In genomic region chr3:40949903-40950600, GRCm38 (mm10) we compare ENCODE assay signal across 8 mouse cellular contexts. TPM values are rescaled to one million over a fixed set of nuclear protein-coding genes. Genes with fewer than 3 reads are reported as not detected.
A peak's percentile ranks its signal among the peaks of the same experiment; 100 is the strongest.
DNase-seq lines count a peak whose midpoint lies in the region; ATAC-seq and TF ChIP-seq lines count a peak whose summit lies in the region.

No protein-coding gene starts in this region.

- peaks cover 26% of the 10 kb centered on the region for H3K27me3 ChIP-seq in forebrain, embryonic 13.5 days
- peaks cover 29% of the 10 kb centered on the region for H3K27me3 ChIP-seq in hindbrain, embryonic 13.5 days
- peaks cover 14% of the 10 kb centered on the region; the same call in 1 of the 2 replicates for H3K27me3 ChIP-seq in limb, embryonic 15.5 days
- no peaks in the 10 kb centered on the region for H3K27me3 ChIP-seq in midbrain, postnatal 0 days (ENCODE audit: insufficient read depth, low read length)
- H3K27me3 ChIP-seq in stomach, embryonic 15.5 days (replicated peaks) = no peaks in the 10 kb centered on the region

- H3K4me1 ChIP-seq in bone marrow macrophage, adult 2 months (ENCODE audit: control insufficient read depth, insufficient read depth, low read length) = 0 out of 2 replicates have a peak, but pooled peaks cover 2% of the 10 kb centered on the region
- H3K4me1 ChIP-seq in forebrain, embryonic 13.5 days = peaks cover 13% of the 10 kb centered on the region
- peaks cover 13% of the 10 kb centered on the region for H3K4me1 ChIP-seq in hindbrain, embryonic 13.5 days (replicated peaks)
- peaks cover 10% of the 10 kb centered on the region; the same call in 1 of the 2 replicates for H3K4me1 ChIP-seq in limb, embryonic 15.5 days
- H3K4me1 ChIP-seq in midbrain, postnatal 0 days (ENCODE audit: insufficient read depth, low read length) = no peaks in the 10 kb centered on the region
- H3K4me1 ChIP-seq in stomach, embryonic 15.5 days = no peaks in the 10 kb centered on the region

- H3K27ac ChIP-seq in bone marrow macrophage, adult 2 months (ENCODE audit: insufficient read depth, low read depth, low read length) = 0 out of 2 replicates have a peak overlapping the region, but pooled peaks have one; percentile 34
- H3K27ac ChIP-seq in forebrain, embryonic 13.5 days = peak overlapping the region; percentile 66
- H3K27ac ChIP-seq in hindbrain, embryonic 13.5 days = peak overlapping the region; percentile 84
- H3K27ac ChIP-seq in limb, embryonic 15.5 days = peak overlapping the region; percentile 60
- H3K27ac ChIP-seq in midbrain, postnatal 0 days (ENCODE audit: low read depth, low read length) = peak overlapping the region; percentile 63
- peak overlapping the region; percentile 78 for H3K27ac ChIP-seq in stomach, embryonic 15.5 days

- DNase-seq in kidney, adult 11 months = peak; percentile 43
- no peak for DNase-seq in kidney, adult 9 months
- DNase-seq in midbrain, postnatal 0 days (ENCODE audit: low spot score) = peak; percentile 35

- H3K4me2 ChIP-seq in forebrain, embryonic 13.5 days = peak overlapping the region; percentile 99
- peak overlapping the region; percentile 93 for H3K4me2 ChIP-seq in hindbrain, embryonic 13.5 days
- H3K4me2 ChIP-seq in limb, embryonic 15.5 days = peak overlapping the region; percentile 100
- peak overlapping the region; percentile 92 for H3K4me2 ChIP-seq in midbrain, postnatal 0 days (ENCODE audit: low read depth, low read length, poor library complexity, severe bottlenecking)
- peak overlapping the region; percentile 98 for H3K4me2 ChIP-seq in stomach, embryonic 15.5 days

- ATAC-seq in forebrain, embryonic 13.5 days = peak; percentile 61
- peak; percentile 41 for ATAC-seq in hindbrain, embryonic 13.5 days (ENCODE audit: low FRiP score)
- peak; percentile 0; the same call in 1 of the 2 replicates for ATAC-seq in limb, embryonic 15.5 days (ENCODE audit: insufficient number of reproducible peaks, low FRiP score, low TSS enrichment, low read depth)
- ATAC-seq in midbrain, postnatal 0 days (ENCODE audit: low FRiP score) = peak; percentile 69
- ATAC-seq in stomach, embryonic 15.5 days (ENCODE audit: insufficient read depth, low FRiP score, low read depth) = 0 out of 2 replicates have a peak, but pooled peaks have one; percentile 4

- no peaks in the 10 kb centered on the region for H3K9me3 ChIP-seq in forebrain, embryonic 13.5 days (replicated peaks)
- H3K9me3 ChIP-seq in hindbrain, embryonic 13.5 days = no peaks in the 10 kb centered on the region
- H3K9me3 ChIP-seq in limb, embryonic 15.5 days = no peaks in the 10 kb centered on the region
- H3K9me3 ChIP-seq in midbrain, postnatal 0 days (ENCODE audit: low read length) = no peaks in the 10 kb centered on the region
- H3K9me3 ChIP-seq in stomach, embryonic 15.5 days = no peaks in the 10 kb centered on the region

- H3K4me3 ChIP-seq in bone marrow macrophage, adult 2 months (ENCODE audit: insufficient read depth, low read length) = peak overlapping the region; percentile 92
- H3K4me3 ChIP-seq in forebrain, embryonic 13.5 days = peak overlapping the region; percentile 73
- H3K4me3 ChIP-seq in hindbrain, embryonic 13.5 days = peak overlapping the region; percentile 79
- H3K4me3 ChIP-seq in limb, embryonic 15.5 days = peak overlapping the region; percentile 74
- H3K4me3 ChIP-seq in midbrain, postnatal 0 days (ENCODE audit: low read depth, low read length) = peak overlapping the region; percentile 75
- peak overlapping the region; percentile 76 for H3K4me3 ChIP-seq in stomach, embryonic 15.5 days (replicated peaks)

- under 1% methylated on average over 63 of the region's 118 CpGs for WGBS in forebrain, embryonic 13.5 days
- under 1% methylated on average over 39 of the region's 118 CpGs for WGBS in hindbrain, embryonic 13.5 days
- WGBS in limb, embryonic 15.5 days = under 1% methylated on average over 82 of the region's 118 CpGs
- WGBS in midbrain, postnatal 0 days = under 1% methylated on average over 63 of the region's 118 CpGs
- WGBS in stomach, embryonic 15.5 days = 0% methylated on average over 90 of the region's 118 CpGs

- no peaks in the 10 kb centered on the region for H3K36me3 ChIP-seq in forebrain, embryonic 13.5 days (ENCODE audit: poor library complexity, severe bottlenecking)
- no peaks in the 10 kb centered on the region for H3K36me3 ChIP-seq in hindbrain, embryonic 13.5 days
- H3K36me3 ChIP-seq in limb, embryonic 15.5 days = no peaks in the 10 kb centered on the region
- no peaks in the 10 kb centered on the region for H3K36me3 ChIP-seq in midbrain, postnatal 0 days (ENCODE audit: insufficient read depth, low read length)
- H3K36me3 ChIP-seq in stomach, embryonic 15.5 days = no peaks in the 10 kb centered on the region

- TF ChIP-seq POLR2A in bone marrow macrophage, adult 2 months (IDR thresholded peaks at IDR 0.05; ENCODE audit: borderline replicate concordance, low read depth, low read length) = no peak

- TF ChIP-seq CTCF in bone marrow macrophage, adult 2 months (IDR thresholded peaks at IDR 0.05; ENCODE audit: low read depth, low read length) = no peak
- TF ChIP-seq CTCF in midbrain, postnatal 0 days (IDR thresholded peaks at IDR 0.05) = no peak

- peak overlapping the region; percentile 78 for H3K9ac ChIP-seq in forebrain, embryonic 13.5 days
- H3K9ac ChIP-seq in hindbrain, embryonic 13.5 days = peak overlapping the region; percentile 82
- peak overlapping the region; percentile 38 for H3K9ac ChIP-seq in limb, embryonic 15.5 days
- peak overlapping the region; percentile 71 for H3K9ac ChIP-seq in midbrain, postnatal 0 days (replicated peaks; ENCODE audit: low read length, poor library complexity, severe bottlenecking)
- H3K9ac ChIP-seq in stomach, embryonic 15.5 days = peak overlapping the region; percentile 66

RNA-seq across cellular contexts. Expression of gene Larp1b, which starts 0.4 kb away (rescaled TPM):
- polyA plus RNA-seq in bone marrow macrophage, adult 2 months (2012; ENCODE audit: insufficient read depth, insufficient read length, missing spikeins) = 7.0 and 7.9 TPM in 2 replicates
- polyA plus RNA-seq in forebrain, embryonic 13.5 days (2015; fragmentation: Nextera tagmentation; extraction: Ambion mirVana) = 2.4 and 2.6 TPM in 2 replicates
- polyA plus RNA-seq in hindbrain, embryonic 13.5 days (2015; fragmentation: Nextera tagmentation; extraction: Ambion mirVana) = 3.2 and 5.0 TPM in 2 replicates
- polyA plus RNA-seq in limb, embryonic 15.5 days (2015; fragmentation: Nextera tagmentation; extraction: Ambion mirVana) = 2.2 and 3.3 TPM in 2 replicates
- total RNA-seq in midbrain, postnatal 0 days (2014; rRNA removed) = 11.9 and 12.8 TPM in 2 replicates
- polyA plus RNA-seq in midbrain, postnatal 0 days (2015; fragmentation: Nextera tagmentation; extraction: Ambion mirVana) = 3.2 and 5.0 TPM in 2 replicates
- polyA plus RNA-seq in stomach, embryonic 15.5 days (2015; fragmentation: Nextera tagmentation; extraction: Ambion mirVana) = 8.1 and 10.1 TPM in 2 replicates

RNA-seq across cellular contexts. Expression of gene 1700034I23Rik, which starts 47.7 kb away (rescaled TPM):
- polyA plus RNA-seq in bone marrow macrophage, adult 2 months (2012; ENCODE audit: insufficient read depth, insufficient read length, missing spikeins) = not detected in 2 replicates
- 0.14 and 0.38 TPM in 2 replicates for polyA plus RNA-seq in forebrain, embryonic 13.5 days (2015; fragmentation: Nextera tagmentation; extraction: Ambion mirVana)
- 0.35 and 0.41 TPM in 2 replicates for polyA plus RNA-seq in hindbrain, embryonic 13.5 days (2015; fragmentation: Nextera tagmentation; extraction: Ambion mirVana)
- polyA plus RNA-seq in limb, embryonic 15.5 days (2015; fragmentation: Nextera tagmentation; extraction: Ambion mirVana) = 0.07 and 0.10 TPM in 2 replicates
- total RNA-seq in midbrain, postnatal 0 days (2014; rRNA removed) = 0.14 TPM in 1 of 2 replicates, not detected in the other
- polyA plus RNA-seq in midbrain, postnatal 0 days (2015; fragmentation: Nextera tagmentation; extraction: Ambion mirVana) = 0.13 and 0.28 TPM in 2 replicates
- polyA plus RNA-seq in stomach, embryonic 15.5 days (2015; fragmentation: Nextera tagmentation; extraction: Ambion mirVana) = 0.19 and 0.23 TPM in 2 replicates

Comparison
In these comparisons a context has a peak if more than half of its experiments do, and no peak if none do; other contexts are left out.
1. H3K27ac ChIP-seq: peak in every context shown above with its lines; median percentile 84 in hindbrain, embryonic 13.5 days; 78 in stomach, embryonic 15.5 days; 66 in forebrain, embryonic 13.5 days; 63 in midbrain, postnatal 0 days; 60 in limb, embryonic 15.5 days; 34 in bone marrow macrophage, adult 2 months.
2. ATAC-seq: peak in every context shown above with its lines; median percentile 69 in midbrain, postnatal 0 days; 61 in forebrain, embryonic 13.5 days; 41 in hindbrain, embryonic 13.5 days; 4 in stomach, embryonic 15.5 days; 0 in limb, embryonic 15.5 days.